Mouse (Mus musculus) fat pad, adult 2 months (tissue): ENCODE results near the gene Mrps7.

ENCODE experiments used
- DNase-seq: peaks from one replicate; pipeline ENCODE4 v3.0.0-alpha.2; 2011; ENCODE audit warnings: low read depth, low spot score; ENCODE audit errors: extremely low read depth

Mrps7 gene

DNA sequence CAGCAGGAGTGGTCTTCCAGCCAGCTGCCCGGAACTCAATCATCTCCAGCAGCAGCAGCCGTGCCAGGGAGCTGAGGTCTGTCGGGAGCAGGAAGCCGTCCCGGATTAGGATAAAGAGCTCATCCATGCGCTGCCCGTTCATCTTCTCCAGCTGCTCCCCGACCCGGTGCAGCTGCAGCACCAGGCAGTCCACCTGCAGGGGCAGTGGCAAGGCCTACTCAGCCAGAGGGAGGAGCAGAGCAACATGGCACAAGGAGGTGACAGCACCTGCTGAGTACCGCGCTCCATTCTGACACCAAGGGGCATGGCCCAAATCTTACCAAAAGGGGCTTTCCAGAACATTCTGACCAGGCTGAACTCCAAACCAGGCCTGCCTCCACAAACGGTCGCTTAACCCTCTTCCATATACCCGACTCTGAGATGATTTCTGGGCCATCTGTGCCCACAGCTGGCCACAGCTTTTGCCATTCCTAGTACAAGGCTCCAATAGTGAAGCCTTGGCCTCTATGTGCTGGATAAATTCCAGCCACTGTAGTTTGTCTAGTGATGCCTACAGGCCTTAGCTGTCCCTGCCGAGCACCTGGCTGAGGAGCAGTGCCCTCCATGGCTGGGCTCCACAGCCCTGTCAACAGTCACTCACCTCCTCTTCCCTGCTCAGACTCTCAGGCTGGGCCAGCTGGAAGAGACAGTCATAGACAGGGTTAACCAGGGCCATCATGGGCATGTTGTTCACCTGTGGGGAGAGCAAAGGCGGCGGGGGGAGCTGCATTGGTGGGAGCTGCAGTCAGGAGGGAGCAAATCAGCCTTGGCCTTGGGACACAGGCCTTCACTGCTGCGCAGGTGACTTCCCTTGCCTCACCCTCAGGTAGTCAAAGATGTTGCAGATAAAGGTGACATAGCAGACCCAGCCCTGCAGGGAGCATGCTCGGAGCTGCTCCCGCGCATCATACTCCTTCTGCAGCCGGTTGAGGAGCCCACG, 5.0 kb downstream of the Mrps7 start:
- no peak for DNase-seq

GRCm38 (mm10) chr11:115609576-115609975, 5.9 kb downstream of the Mrps7 start:
- no peak for DNase-seq

GRCm38 (mm10) chr11:115611173-115611572, 7.4 kb downstream of the Mrps7 start:
- no peak for DNase-seq

- no peak for DNase-seq
These were observed 8.3 kb downstream of the Mrps7 start for GRCm38 (mm10) chr11:115612059-115612409.

DNA sequence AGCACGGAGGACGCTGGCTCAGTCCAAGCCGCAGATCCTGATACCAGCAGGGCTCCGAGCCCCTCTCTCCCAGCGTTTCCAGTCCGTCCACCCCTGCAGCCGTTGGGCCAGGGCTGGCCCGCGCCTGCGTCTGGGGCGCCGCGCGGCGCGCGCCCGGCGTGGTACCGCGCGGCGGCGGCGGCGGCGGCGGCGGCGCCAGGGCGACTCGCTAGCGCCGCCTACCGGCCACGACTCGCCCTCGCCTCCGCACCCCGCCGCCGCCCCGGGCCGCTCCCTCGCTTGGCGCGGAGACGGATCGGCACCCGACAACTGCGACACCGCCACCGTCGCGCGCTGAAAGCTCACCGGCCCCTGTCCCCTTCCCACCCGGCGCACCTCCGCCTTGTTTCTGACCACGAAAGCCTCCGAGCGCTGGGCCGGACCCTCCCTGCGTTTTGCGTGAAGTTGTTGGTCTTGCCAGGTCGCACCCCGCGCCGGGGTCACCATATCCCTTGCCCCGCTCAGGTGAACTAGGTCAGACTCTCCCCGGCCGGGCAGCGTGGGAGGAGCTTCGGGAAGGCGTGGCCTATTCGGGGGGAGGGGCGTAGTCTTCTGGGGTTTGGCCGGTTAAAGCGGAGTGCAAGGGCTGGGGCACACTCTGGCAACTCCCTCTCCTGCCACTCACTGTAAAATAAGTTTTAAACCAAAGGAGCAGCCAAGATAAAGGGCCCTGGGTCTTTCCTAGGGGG, 8.8 kb downstream of the Mrps7 start, which contains the start of gene Mif4gd:
Gene Mif4gd, minus strand, starts transcription at position 560 of the 728 bp plus-strand sequence.
- no peak for DNase-seq

GRCm38 (mm10) chr11:115613138-115613945, 9.6 kb downstream of the Mrps7 start:
- no peak for DNase-seq

- DNase-seq: no peak
These were observed 10.8 kb downstream of the Mrps7 start for GRCm38 (mm10) chr11:115614346-115615107.

- no peak for DNase-seq
These were observed 11.5 kb downstream of the Mrps7 start for GRCm38 (mm10) chr11:115615108-115615825.

- DNase-seq: no peak
These were observed 12.2 kb downstream of the Mrps7 start for GRCm38 (mm10) chr11:115615875-115616274.

DNA sequence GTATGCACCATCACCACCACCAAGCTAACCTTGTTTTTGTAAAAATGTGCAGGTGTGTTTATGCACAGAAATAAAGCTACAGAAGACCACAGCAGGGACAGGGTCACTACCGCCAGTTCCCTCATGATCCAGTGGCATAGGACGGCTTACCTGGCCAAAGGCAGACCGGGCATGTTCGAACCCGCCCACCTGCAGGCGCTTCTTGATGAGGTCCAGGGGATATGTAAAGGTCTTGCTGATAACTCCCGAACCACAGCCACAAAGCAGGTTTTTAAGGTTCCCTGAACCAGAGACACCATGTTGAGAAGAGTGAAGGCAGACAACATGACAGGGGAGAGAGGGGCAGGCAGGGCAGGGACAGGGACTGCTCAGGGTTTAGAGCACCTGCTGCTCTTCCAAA, 12.6 kb downstream of the Mrps7 start:
- DNase-seq: no peak

GRCm38 (mm10) chr11:115616893-115617292, 13.2 kb downstream of the Mrps7 start:
- DNase-seq: no peak

DNA sequence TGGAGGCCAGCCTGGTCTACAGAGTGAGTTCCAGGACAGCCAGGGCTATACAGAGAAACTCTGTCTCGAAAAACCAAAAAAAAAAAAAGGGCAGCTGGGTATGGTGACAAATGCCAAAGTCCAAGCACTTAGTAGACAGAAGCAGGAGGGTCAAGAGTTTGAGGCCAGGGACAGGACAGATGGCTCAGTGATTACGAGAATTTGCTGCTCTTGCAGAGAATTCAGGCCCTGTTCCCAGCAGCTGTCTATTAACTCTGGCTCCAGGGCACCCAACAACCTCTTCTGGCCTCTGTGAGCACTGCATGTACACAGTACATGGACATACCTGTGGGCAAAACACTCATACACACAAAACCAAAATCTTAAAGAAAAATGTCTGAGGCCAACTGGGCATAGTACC, 14.3 kb downstream of the Mrps7 start:
- DNase-seq: no peak

DNA sequence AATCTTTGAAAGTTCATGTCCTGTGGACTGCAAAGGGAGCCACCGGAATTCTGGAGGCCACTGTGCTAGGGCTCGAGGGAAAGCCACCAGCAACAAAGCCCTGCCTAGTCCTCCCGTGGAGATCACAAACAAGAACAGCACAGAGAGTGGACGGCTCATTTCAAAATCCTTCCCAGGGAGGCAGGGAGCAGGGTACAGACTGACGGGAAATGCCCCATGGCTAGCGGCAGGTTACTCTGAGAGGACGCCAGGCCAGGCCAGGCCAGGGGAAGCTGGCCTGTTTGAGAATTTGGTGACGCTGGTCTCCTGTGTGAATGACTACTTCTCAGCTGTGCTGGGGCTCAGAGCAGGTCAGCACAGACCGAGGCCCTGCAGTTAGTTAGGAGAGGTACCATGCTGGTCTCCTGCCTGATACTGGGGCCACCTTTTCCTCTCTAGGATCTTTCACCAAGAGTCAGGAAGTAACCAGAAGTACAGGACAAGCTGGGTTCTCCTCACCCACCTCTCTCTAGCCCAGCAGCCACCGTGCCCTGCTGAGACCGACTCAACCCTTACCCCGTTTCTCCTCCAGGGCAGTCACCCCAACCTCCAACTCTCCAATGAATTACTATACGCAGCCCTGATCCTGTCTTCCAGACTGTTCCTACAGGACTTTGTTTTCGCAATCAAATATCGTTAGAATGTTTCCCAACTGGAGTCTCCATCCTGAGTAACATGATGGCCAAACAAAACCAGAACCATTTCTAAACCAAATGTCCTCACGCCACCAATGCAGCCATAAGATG, 15.2 kb downstream of the Mrps7 start:
- no peak for DNase-seq

GRCm38 (mm10) chr11:115619949-115620348, 16.2 kb downstream of the Mrps7 start:
- no peak for DNase-seq

GRCm38 (mm10) chr11:115623487-115624070, 19.9 kb downstream of the Mrps7 start:
- DNase-seq: no peak

- DNase-seq: no peak
These were observed 22.2 kb downstream of the Mrps7 start for GRCm38 (mm10) chr11:115625877-115626276.

DNA sequence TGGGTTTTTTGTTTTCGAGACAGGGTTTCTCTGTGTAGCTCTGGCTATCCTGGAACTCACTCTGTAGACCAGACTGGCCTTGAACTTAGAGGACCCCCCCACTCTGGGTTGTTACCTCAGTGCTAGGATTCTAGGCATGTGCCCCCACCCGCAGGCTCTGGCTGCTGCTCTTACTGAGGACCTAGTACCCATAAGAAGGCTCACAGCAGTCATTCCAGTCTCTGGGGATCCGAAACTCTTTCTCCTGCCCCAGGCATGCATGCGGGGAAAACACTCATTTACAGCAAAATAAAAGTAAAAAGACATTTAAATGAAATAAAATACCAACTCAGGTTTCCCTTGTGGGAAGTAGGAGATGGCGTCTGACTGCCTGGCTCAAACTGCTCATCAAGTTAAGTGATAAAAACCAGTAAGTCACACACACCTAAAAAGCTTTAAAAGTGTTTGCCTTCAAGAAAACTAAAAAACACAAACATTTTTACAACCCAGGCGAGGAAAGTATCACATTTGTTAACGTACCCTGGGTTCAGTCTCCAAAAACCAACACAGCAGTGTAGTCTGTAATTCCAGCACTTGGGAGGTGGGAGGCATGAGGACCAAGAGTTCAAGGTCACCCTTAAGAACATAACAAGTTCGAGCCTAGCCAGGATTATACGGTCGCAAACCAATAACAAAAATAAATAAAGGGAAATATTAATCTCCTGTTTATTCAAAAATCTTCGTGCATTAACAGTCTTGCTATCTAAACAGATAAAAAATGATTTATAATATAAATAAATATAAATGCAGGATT, 23.3 kb downstream of the Mrps7 start:
- DNase-seq: no peak
